Mouse (Mus musculus): ENCODE data around the gene Mex3d.

Mex3d gene

GRCm38 (mm10) chr10:80331636-80332524 is 55.6 kb downstream of the Mex3d start:
- DNase-seq (ENCODE audit: extremely low read depth, low read depth): no peak

GRCm38 (mm10) chr10:80330888-80331287 is 56.6 kb downstream of the Mex3d start:
- DNase-seq (ENCODE audit: extremely low read depth, low read depth): no peak
